9 mouse cellular contexts compared by ENCODE assay signal in genomic region chr3:108165532-108166315, GRCm38 (mm10). TPM values are rescaled to one million over a fixed set of nuclear protein-coding genes. Genes with fewer than 3 reads are reported as not detected.
DNase-seq lines count a peak whose midpoint lies in the region; ATAC-seq and TF ChIP-seq lines count a peak whose summit lies in the region.
"Had no signal": no experiment of that assay in that cellular context is flagged by ENCODE, and none has a peak within 500 bp of the region (broad histone marks: within the 10 kb centered on the region; RNA-seq: fewer than 3 reads in every experiment).

No protein-coding gene starts in this region.

- ATAC-seq in limb, embryonic 15.5 days (ENCODE audit: insufficient number of reproducible peaks, low FRiP score, low TSS enrichment, low read depth), result peak; percentile 17; the same call in 1 of the 2 replicates

- H3K27ac ChIP-seq in layer of hippocampus, adult 2 months, result peak overlapping the region; percentile 82
- peak overlapping the region; percentile 74 for H3K27ac ChIP-seq in limb, embryonic 15.5 days

- no peak for DNase-seq in layer of hippocampus, adult 2 months (ENCODE audit: low spot score in 2 of 2)
- no peak for DNase-seq in layer of hippocampus, adult 9-11 months
- DNase-seq in embryo, embryonic 10 days (ENCODE audit: low spot score), result peak; percentile 71
- peak; percentile 31 for DNase-seq in forelimb bud, embryonic 11.5 days (ENCODE audit: low read depth, low spot score)
- DNase-seq in urinary bladder, postnatal 36 days (ENCODE audit: low spot score in 2 of 2), result no peak
- DNase-seq in right cerebral cortex, postnatal 4 days, result no peak
- DNase-seq in lung, postnatal 25 days (ENCODE audit: low spot score), result no peak

- WGBS in limb, embryonic 15.5 days, result 32% methylated on average over 10 of the region's 10 CpGs

- TF ChIP-seq CTCF in layer of hippocampus, adult 2 months (conservative IDR thresholded peaks at IDR 0.05), result no peak

- H3K9me3 ChIP-seq in limb, embryonic 15.5 days, result no peaks in the 10 kb centered on the region

- H3K27me3 ChIP-seq in limb, embryonic 15.5 days, result no peaks in the 10 kb centered on the region

- H3K4me3 ChIP-seq in layer of hippocampus, adult 2 months, result no peak overlapping the region
- H3K4me3 ChIP-seq in limb, embryonic 15.5 days, result no peak overlapping the region

- no peaks in the 10 kb centered on the region for H3K36me3 ChIP-seq in limb, embryonic 15.5 days

- no peak overlapping the region for H3K4me2 ChIP-seq in limb, embryonic 15.5 days

- no peak overlapping the region for H3K9ac ChIP-seq in limb, embryonic 15.5 days

- H3K4me1 ChIP-seq in limb, embryonic 15.5 days, result peaks cover 46% of the 10 kb centered on the region

RNA-seq across cellular contexts. Expression of gene Gpr61, which starts 11.0 kb away (rescaled TPM):
- total RNA-seq in layer of hippocampus, adult 2 months (2021), result 10 to 100 TPM; 17.3 to 18.0 TPM
- polyA plus RNA-seq in limb, embryonic 15.5 days (2015; fragmentation: Nextera tagmentation; extraction: Ambion mirVana), result 0.09 TPM in 2 replicates
- total RNA-seq: heart, postnatal 36 days had no signal

RNA-seq across cellular contexts. Expression of gene Gnai3, which starts 19.8 kb away (rescaled TPM):
- 10 to 100 TPM; 28.0 to 28.4 TPM for total RNA-seq in layer of hippocampus, adult 2 months (2021)
- polyA plus RNA-seq in limb, embryonic 15.5 days (2015; fragmentation: Nextera tagmentation; extraction: Ambion mirVana), result 179 and 183 TPM in 2 replicates

RNA-seq across cellular contexts. Expression of gene Amigo1, which starts 20.4 kb away (rescaled TPM):
- total RNA-seq in layer of hippocampus, adult 2 months (2021), result 10 to 100 TPM; 69.7 to 79.0 TPM
- polyA plus RNA-seq in limb, embryonic 15.5 days (2015; fragmentation: Nextera tagmentation; extraction: Ambion mirVana), result 4.7 and 5.4 TPM in 2 replicates

RNA-seq across cellular contexts. Expression of gene Cyb561d1, which starts 35.3 kb away (rescaled TPM):
- total RNA-seq in layer of hippocampus, adult 2 months (2021), result 10 to 100 TPM; 16.3 to 16.8 TPM
- 2.4 and 3.1 TPM in 2 replicates for polyA plus RNA-seq in limb, embryonic 15.5 days (2015; fragmentation: Nextera tagmentation; extraction: Ambion mirVana)

RNA-seq across cellular contexts. Expression of gene Atxn7l2, which starts 45.0 kb away (rescaled TPM):
- total RNA-seq in layer of hippocampus, adult 2 months (2021), result 10 to 100 TPM; 31.9 to 34.6 TPM
- 18.0 and 18.7 TPM in 2 replicates for polyA plus RNA-seq in limb, embryonic 15.5 days (2015; fragmentation: Nextera tagmentation; extraction: Ambion mirVana)

Comparison
In these comparisons a context has a peak if more than half of its experiments do, and no peak if none do; other contexts are left out.
1. DNase-seq: peak in embryo, embryonic 10 days (single experiment) and forelimb bud, embryonic 11.5 days (single experiment); none in layer of hippocampus, adult 2 months (0 of 2), layer of hippocampus, adult 9-11 months (single experiment), urinary bladder, postnatal 36 days (0 of 2), right cerebral cortex, postnatal 4 days (single experiment) and lung, postnatal 25 days (single experiment).